Mouse (Mus musculus): Measurements from ENCODE around the gene Ifi203.
"Not testable (repeated sequence)": the region's sequence is repeated elsewhere in the genome, so short reads cannot be mapped to it uniquely, and the experiment has no call there.

GRCm38 (mm10) chr1:173877125-173877524, 65.3 kb downstream of the Ifi203 start:
- not testable (repeated sequence) for TF ChIP-seq CTCF (IDR thresholded peaks at IDR 0.05; ENCODE audit: extremely low read depth, insufficient read length, insufficient replicate concordance, low read depth, low read length); POLR2A (IDR thresholded peaks at IDR 0.05; ENCODE audit: low read depth, low read length)

Measured in small intestine, adult 2 months (tissue).